Mouse (Mus musculus): ENCODE measurements around the gene Ugt1a5. TPM values are rescaled to one million over a fixed set of nuclear protein-coding genes. Genes with fewer than 3 reads are reported as not detected.
A peak's percentile ranks its signal among the peaks of the same experiment; 100 is the strongest.
"Not testable (repeated sequence)": the region's sequence is repeated elsewhere in the genome, so short reads cannot be mapped to it uniquely, and the experiment has no call there.

The Ugt1a5 gene
- total RNA-seq, 2 experiments from 2014 or later, result 0.24 to 0.42 TPM

GRCm38 (mm10) chr1:88220336-88220735 is 54.5 kb downstream of the Ugt1a5 start:
- peak in 1 of 2 experiments; percentile 11 for DNase-seq
- intact Hi-C loops (cut with DNase I), result no loop called here

GRCm38 (mm10) chr1:88222216-88222615 is 56.4 kb downstream of the Ugt1a5 start:
- intact Hi-C loops (cut with DNase I), result no loop called here

GRCm38 (mm10) chr1:88223011-88223515 is 57.3 kb downstream of the Ugt1a5 start:
- peak in 1 of 2 experiments; percentile 2 for DNase-seq

More at GRCm38 (mm10) chr1:88222216-88222615, 56.4 kb downstream of the Ugt1a5 start:
- DNase-seq, result no peak

DNA sequence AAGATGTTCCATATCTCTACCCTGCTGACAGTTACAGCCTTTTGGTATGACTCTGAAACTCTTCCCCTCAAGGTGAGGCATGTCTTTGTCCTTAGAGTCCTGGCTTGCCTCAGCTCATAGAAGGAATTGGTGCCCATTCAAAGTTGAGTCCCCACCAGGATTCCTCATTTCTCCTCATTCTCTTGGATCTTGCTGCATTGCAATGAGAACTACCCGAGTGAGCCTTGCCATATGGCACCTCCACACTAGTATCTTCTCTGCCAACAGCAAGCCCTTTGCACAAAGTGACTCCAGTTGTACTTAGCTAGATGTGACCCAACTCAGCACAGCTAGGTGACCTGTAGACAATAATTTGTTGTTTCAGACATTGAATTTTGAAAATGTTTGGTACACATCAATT is 57.8 kb downstream of the Ugt1a5 start:
- intact Hi-C loops (cut with DNase I), result no loop called here

More at GRCm38 (mm10) chr1:88223011-88223515, 57.3 kb downstream of the Ugt1a5 start:
- intact Hi-C loops (cut with DNase I), result not testable (repeated sequence)

GRCm38 (mm10) chr1:88224029-88224776 is 58.4 kb downstream of the Ugt1a5 start:
- intact Hi-C loops (cut with DNase I), result no loop called here

More for the DNA sequence above, 57.8 kb downstream of the Ugt1a5 start:
- peak in 1 of 2 experiments; percentile 6 for DNase-seq

DNA sequence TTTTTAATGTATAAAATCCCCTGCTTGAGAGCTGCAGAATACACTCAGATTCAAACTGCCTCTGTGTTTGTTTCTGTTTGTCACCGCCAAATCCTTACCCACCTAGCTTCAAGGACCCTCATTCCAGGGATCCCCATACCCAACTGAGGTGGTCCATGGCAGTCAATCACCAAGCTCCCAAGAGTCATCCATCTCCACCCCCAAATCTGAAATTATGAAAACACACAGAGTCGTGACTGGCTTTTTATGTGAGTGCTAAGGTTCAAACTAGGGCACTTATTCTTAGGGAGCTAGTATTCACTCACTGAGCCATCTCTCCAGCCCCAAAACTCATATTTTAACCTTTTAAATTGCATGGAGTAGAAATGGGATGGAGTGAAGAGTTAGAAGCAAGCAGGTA is 59.5 kb downstream of the Ugt1a5 start:
- intact Hi-C loops (cut with DNase I); DNase-seq: not testable (repeated sequence)

More at GRCm38 (mm10) chr1:88224029-88224776, 58.4 kb downstream of the Ugt1a5 start:
- peak in 1 of 2 experiments; percentile 21 for DNase-seq

DNA sequence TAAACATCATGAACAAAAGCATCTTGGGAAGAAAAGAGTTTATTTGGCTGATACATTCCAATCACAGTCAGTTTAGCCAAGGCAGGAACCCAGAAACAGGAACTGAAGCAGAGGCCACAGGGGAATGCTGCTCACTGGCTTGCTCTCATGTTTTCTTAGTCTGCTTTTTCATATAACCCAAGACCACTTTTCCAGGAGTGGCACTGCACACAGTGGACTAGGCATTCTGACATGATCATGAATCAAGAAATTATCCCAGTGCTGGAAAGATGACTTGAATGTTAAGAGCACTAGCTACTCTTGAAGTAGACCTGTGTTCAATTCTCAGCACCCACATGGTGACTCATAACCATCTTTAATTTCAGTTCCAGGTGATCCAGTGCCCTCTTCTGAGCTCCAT is 59.9 kb downstream of the Ugt1a5 start:
- DNase-seq, result peak; percentile 4 to 7
- intact Hi-C loops (cut with DNase I), result no loop called here

GRCm38 (mm10) chr1:88226670-88227379 is 61.0 kb downstream of the Ugt1a5 start, which contains the start of gene Mroh2a:
Gene Mroh2a, plus strand, starts transcription at chr1:88226986.
- intact Hi-C loops (cut with DNase I), result no loop called here
- DNase-seq, result peak; percentile 20 to 32

GRCm38 (mm10) chr1:88227482-88227881 is 61.7 kb downstream of the Ugt1a5 start:
- intact Hi-C loops (cut with DNase I), result no loop called here
- peak; percentile 12 to 14 for DNase-seq

DNA sequence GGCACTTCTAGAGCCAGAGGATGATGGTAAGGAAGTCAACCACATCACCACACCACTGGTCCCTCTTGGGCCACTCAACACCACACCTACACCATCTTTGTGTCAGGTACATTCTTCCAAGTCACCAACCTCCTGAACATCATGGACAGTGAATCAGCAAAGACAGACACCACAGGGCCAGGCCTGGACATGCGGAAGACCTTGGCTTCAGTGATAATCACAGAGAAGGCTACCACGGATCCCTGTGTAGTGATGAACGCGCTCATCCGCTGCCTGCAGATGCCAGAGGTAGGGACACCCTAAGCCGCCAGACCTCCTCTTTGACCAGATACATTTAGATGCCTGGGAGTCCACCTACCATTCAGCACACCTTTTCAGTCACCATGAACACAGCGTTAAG is 62.3 kb downstream of the Ugt1a5 start:
- DNase-seq, result peak; percentile 10

GRCm38 (mm10) chr1:88229566-88229965 is 63.8 kb downstream of the Ugt1a5 start:
- intact Hi-C loops (cut with DNase I), result no loop called here
- peak in 1 of 2 experiments; percentile 3 for DNase-seq

More for the DNA sequence above, 62.3 kb downstream of the Ugt1a5 start:
- intact Hi-C loops (cut with DNase I), result no loop called here

GRCm38 (mm10) chr1:88229986-88230385 is 64.2 kb downstream of the Ugt1a5 start:
- DNase-seq, result no peak
- intact Hi-C loops (cut with DNase I), result no loop called here

- intact Hi-C loops (cut with DNase I), result no loop called here
- DNase-seq, result no peak
Measured at GRCm38 (mm10) chr1:88230421-88230820, 64.6 kb downstream of the Ugt1a5 start.

DNA sequence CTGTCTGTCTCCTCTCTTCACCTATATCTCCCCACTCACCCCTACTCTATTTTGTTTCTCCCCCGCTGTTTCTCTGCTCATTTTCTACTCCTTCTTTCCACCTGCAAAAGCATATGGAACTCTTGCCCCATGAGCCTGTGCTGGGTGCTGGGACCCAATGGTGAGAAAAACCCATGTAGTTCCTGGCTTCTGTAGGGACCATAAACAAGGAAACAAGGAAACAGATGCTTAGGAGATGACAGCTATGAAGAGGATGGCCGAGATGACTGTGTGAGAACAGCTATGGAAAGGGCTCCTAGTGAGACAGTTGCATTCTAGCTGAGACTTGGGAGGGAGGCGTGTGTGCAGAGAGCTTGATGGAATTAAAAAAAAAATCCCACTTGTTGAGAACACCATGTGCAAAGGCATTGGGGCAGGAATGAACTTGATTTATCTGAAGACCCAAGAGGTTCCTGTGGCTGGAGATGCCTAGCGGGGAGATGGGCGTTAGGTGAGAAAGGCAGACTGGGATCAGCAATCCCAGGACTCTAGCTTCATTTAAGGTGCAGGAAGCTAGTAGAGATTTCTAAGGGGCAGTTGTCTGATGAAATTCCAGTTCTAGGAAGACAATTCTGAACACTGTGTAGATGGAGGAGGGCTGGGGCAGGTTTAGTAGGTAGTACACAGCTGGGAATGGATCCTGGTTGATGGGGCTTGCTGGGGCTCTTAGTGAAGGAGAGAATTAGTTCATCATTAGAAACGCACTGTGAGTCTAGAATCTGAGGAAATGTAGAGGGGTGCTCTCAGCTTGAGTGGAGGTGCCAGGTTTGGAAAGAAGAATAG is 65.4 kb downstream of the Ugt1a5 start:
- intact Hi-C loops (cut with DNase I), result no loop called here
- no peak for DNase-seq

DNA sequence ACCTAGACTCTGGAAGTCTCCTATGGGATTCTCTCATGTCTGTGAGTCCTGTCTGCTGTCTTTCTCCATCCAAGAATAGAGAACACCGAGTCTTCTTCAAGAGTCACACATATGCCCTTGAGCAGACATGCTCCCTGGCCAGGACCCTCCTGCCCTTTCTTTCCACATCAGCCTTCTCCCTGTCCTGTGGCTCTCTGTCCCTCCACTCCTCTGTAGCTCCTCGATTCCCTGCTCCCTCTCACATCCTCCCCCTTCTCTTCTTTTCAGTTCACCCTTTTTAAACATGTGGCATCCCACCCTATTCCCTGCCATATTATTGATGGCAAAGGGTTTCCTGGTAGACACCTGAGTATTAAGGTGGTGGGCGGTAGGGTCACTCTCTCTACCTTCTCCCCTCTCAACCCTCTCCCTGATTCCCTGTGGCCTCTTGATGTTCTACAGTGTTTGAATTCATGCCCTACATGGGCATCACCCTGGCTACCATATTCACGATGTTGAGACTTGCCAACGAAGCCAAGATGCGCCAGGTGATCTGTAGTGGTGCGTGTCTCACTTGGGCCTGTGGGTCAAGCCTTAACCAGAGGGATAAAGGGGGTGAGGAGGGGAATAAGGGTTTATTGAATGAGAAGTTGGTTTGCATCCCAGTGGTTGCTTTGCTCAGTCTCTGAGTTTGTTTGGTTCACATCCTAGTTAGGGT is 66.1 kb downstream of the Ugt1a5 start:
- no peak for DNase-seq
- intact Hi-C loops (cut with DNase I), result no loop called here

DNA sequence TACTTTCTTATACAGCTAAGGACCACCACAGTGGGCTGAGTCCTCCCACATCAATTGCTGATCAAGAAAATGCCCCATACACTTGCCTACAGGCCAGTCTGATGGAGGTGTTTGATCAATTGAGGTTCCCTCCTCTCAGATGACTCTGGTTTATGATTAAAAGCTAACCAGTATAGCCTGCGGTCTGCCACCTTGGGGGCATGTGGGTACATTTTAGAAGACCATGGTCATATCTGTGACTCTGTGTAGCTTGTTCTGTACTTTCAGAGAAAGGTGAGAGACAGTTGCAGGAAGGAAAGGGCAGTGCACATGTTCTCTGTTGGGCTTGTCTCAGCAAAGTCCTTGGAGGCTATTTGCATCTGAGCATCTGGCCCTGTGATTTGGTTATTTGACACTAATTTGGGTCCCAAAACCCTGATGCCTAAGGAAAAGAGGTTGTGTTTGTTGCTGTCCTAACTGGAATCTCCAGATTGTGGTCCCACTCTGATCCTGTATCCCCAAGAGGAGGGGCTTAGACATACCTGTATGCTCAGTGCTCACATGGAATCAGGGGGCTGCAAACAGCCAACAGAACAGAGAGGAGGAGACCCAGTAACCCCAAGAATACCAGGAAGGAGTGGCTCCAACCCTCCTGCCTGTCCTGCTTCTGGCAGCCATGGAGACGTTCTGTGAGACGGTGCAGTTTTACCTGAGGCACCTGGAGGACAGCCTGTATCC is 67.0 kb downstream of the Ugt1a5 start:
- DNase-seq, result no peak
- intact Hi-C loops (cut with DNase I), result no loop called here

DNA sequence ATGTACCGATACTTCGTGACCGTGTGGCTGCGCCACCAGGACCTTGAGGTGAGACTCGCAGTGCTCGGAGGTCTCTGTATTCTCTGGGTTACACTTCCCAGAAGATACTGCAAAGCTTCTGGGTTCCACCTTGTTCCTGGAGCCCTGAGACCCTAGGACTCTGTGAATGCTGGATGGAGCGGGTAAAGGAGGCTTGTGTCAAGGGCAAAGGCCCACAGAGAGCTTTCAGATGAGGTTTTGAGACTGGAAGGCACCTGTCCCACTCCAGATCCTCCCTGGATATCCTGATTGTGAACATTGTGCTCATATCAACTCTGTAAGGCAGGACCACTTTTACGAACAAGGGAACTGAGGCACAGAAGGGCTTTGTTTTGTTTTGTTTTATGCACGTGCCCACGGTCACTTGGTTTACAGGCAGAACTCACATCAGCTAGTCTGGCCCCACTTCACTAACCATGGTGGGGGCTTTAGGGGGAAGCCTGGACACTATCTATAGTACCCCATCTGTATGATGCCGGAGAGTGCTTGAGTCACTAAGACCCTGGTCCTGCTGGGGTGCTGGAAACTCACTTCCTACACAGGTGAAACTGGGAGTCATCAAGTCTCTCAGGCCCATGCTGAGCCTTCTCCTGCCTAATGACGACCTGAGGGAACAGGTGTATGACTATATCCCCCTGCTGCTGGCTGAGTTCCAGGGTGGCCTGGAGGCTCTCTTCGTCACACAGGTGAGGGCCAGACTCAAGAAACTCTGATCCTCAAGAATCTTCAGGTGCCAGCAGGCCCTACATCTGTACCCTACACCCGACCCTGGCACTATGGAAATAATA is 67.8 kb downstream of the Ugt1a5 start:
- intact Hi-C loops (cut with DNase I), result no loop called here
- no peak for DNase-seq

GRCm38 (mm10) chr1:88234248-88234610 is 68.4 kb downstream of the Ugt1a5 start:
- no peak for DNase-seq
- intact Hi-C loops (cut with DNase I), result no loop called here

Data from heart, postnatal 36 days (tissue).